Mouse (Mus musculus) spleen, adult 12 weeks (tissue): Measurements from ENCODE around the gene Gm45140.
A peak's percentile ranks its signal among the peaks of the same experiment; 100 is the strongest.

ENCODE experiments used
- DNase-seq: peaks from one replicate; pipeline ENCODE4 v3.0.0; 2022; ENCODE audit warnings: low spot score

Gm45140 gene

GRCm38 (mm10) chr6:87845031-87845695, 9.6 kb upstream of the Gm45140 start:
- no peak for DNase-seq

GRCm38 (mm10) chr6:87842254-87842653, 6.7 kb upstream of the Gm45140 start:
- DNase-seq, result no peak

GRCm38 (mm10) chr6:87841635-87842034, 6.0 kb upstream of the Gm45140 start:
- no peak for DNase-seq

- no peak for DNase-seq
Measured at GRCm38 (mm10) chr6:87839797-87840341, 4.3 kb upstream of the Gm45140 start.

- peak; percentile 89 for DNase-seq
Measured at GRCm38 (mm10) chr6:87838551-87839197, 3.1 kb upstream of the Gm45140 start, which contains the start of gene Isy1. Isy1 (minus strand) TSS chr6:87838798.

DNA sequence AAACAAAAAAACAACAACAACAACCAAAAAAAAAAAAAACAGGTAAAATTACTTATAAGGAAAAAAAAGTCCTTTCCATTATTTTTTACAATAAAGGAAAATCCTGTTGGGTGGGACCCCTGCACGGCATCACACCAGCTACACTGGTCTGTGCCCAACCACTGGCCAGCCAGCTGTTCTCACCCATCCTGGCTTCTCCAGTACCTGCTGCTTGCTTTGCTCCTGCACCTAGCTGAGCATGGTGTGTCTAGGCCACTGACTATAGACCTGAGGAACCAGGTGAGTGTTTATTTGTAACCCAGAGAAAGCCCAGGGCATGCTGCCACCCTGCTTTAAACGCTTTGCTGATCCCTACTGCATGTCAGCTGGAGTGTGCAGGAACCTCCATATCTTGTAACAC, 15.2 kb downstream of the Gm45140 start:
- no peak for DNase-seq

DNA sequence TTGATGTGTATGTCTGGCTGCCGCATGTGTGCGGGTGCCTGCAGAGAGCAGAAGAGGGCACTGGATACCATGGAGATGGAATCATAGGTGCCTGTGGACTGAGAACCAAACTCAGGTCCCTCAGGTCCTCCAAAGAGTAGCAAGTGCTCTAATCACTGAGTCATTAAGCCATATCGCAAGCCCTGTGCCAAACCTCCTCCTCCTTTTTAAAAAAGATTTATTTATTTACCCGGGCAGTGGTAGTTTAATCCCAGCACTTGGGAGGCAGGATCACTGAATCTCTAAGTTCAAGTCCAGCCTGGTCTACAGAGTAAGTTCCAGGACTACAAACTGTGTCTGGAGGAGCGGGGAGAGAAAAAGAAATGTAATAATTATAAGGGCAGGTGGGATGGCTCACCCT, 21.1 kb downstream of the Gm45140 start:
- DNase-seq, result no peak

GRCm38 (mm10) chr6:87812656-87813055, 22.9 kb downstream of the Gm45140 start:
- DNase-seq, result no peak

DNA sequence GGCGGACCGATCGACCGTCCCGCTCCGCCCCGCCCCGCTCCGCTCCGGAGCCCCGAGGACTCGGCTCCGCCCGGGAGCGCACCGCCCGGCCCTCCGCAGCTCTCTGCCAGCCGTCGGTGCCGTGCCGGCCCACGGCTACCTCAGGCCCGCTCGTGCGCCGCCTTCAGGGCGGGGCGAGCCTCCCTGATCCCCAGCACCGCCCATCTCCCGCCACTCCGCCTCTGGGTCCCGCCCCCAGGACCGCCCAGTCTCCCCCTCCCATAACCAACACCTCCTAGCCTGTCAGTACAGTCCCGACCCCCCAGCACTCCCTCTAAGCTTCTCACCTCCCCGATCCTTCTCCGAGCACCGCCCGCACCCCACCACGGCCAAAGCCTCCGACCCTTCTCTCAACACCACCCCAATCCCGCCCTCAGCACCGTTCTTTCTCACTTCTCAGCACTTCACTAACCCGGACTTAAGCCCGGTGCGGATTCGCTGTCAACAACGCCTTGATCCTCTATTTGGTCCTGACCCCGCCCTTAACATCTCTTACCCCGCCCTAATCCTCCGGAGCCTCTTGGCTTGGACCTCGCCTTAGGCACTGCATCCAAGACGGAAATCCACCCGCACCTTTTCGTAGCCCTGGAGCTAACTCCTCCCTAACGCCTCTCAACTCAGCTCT, 23.8 kb downstream of the Gm45140 start, which contains the start of gene Rab43:
Gene Rab43 (minus strand): TSS at position 490 of the 664 bp plus-strand sequence.
- peak; percentile 91 for DNase-seq

DNA sequence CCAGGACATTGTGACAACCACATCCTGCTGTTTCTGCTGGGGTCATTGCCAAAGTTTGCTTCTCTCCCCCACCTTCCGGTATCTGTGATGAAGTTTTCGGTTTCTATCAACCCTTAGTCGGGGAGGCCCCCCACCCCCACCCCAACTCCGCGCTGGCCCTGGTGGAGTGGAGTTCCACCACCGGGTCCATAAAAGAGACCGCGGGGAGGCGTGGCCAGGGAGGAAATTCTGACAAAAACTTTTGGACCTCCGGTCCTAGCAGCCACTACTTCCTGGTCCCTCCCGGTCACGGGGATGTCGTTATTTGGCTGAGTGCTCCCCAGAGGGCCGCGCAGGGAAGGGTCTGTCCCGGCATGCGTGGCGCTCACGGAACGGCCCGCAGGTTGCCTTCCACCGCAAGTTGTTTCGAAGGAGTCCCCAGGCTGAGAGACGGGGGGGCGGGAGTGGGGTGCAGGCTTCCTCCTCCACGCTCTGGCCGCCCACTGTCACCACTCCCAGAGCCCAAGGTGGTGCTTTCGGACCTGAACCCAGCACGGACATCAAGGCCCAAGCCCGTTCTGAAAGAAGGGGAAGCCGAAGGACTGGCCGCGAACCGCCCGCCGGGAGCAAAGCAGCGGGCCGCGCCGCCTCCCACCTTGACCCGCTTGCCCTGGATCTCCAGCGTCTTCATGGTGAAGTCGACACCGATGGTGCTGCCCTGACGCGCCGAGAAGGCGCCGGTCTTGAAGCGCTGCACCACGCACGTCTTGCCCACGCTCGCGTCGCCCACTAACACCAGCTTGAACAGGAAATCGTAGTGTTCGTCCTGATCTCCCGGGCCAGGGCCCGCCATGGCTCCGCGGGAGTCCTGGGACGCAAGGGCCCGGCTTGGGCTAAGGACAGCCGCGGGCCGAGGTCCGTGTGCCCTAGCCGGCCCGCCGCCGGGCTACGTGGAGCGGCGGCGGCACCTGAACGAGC, 24.6 kb downstream of the Gm45140 start:
- DNase-seq, result peak; percentile 60

GRCm38 (mm10) chr6:87810311-87810710, 25.3 kb downstream of the Gm45140 start:
- no peak for DNase-seq

DNA sequence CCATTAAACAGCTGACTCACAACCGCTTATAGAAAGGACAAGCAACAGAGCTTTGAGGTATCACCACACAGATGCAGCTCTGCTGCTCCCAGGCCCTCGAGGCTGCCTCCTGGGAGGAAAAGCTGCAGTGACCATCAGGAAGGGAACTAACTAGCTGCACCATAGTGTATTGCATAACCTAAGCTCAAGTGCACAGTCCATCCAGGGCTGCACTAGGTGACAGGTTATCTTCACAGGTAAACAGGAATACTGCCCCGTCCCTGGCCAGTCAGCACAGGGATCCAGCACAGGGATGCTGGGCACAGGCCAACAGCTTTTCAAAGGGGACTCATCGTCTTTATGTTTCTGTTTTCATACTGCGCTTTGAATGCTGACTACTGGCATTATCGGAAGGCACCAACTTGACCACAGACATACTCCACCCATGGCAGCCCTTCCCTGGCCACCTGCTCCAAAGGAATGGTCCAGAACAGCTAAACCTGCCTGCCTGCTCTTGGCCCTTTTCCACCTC, 25.9 kb downstream of the Gm45140 start:
- peak; percentile 47 for DNase-seq

GRCm38 (mm10) chr6:87809144-87809543, 26.5 kb downstream of the Gm45140 start:
- DNase-seq, result no peak

- no peak for DNase-seq
Measured at GRCm38 (mm10) chr6:87808521-87808920, 27.1 kb downstream of the Gm45140 start.

- no peak for DNase-seq
Measured at GRCm38 (mm10) chr6:87807735-87808440, 27.7 kb downstream of the Gm45140 start.

DNA sequence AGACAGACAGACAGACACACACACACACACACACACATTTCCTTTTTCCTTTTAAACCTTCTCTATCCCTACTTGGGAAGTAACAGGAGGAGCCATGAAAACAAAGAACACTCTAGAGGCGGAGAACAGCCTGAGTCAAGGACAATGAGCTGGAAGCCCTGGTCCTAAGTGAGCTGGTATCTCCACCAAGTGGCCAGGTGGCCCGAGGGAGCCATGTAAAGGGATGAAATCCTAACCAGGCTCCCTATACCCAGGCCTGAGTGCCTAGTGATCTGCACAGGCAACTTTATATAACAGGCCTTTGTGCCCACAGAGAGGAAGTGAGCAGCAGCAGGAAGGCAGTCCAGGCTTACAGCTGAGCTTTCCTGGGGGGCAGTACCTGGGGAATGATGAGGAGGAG, 28.7 kb downstream of the Gm45140 start:
- DNase-seq, result no peak

GRCm38 (mm10) chr6:87806028-87806427, 29.6 kb downstream of the Gm45140 start:
- no peak for DNase-seq

DNA sequence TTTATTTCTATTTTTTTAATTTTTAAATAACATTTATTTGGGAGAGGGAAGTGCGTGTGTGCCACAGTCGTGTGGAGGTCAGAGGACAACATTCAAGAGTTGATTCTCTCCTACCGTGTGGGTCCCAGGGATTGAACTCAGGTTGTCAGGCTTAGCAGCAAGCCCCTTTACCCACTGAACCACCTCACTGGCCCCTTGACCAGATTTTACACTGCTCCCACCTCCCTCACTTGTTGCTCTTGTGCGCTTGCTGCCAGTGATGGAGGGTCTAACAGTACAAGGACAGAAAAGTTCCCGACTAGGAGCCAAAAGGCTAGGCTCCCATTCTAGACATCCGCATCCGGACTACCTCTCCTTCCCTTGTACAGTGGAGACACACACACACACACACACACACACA, 30.1 kb downstream of the Gm45140 start:
- DNase-seq, result no peak

DNA sequence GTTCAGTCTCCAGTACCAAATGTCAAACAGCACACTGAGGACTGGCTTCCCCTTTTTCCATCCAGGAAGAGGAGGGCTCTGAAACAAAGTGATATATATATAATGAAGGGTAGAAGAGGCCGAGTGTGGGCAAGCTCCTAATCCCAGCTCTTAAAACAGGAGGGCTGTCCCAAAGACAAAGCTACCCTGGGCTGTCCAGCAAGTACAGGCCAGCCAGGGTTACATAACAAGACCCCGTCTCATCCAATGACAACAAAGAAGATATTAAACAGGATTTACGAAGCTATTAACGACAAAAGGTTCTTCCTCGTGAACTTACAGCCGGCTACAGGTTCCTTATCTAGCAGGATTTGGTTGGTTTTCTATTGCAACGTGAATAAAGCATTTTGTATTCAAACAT, 30.7 kb downstream of the Gm45140 start:
- no peak for DNase-seq

GRCm38 (mm10) chr6:87804036-87804435, 31.6 kb downstream of the Gm45140 start:
- no peak for DNase-seq

DNA sequence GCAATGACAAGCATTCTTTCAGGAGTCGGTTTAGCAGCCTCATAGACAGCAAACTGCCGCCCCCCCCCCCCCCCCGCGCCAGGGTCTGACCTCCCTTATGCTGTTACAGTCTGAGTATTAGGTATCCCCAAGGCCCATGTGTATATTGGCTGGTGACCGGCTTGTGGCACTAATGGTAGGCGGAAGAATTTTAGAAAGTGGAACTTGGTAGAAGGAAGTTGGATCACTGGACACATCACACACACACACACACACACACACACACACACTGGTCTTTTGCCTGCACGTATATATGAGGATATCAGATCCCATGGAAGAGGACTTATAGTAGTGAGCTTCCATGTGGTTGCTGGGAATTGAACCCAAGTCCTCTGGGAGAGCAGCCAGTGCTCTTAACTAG, 33.1 kb downstream of the Gm45140 start:
- no peak for DNase-seq
